Mouse (Mus musculus): ENCODE measurements around the gene Ablim1.

Gene Ablim1

GRCm38 (mm10) chr19:57340900-57341742, 26.4 kb upstream of the Ablim1 start:
- no peak for DNase-seq

GRCm38 (mm10) chr19:57339281-57339864, 24.7 kb upstream of the Ablim1 start:
- no peak for DNase-seq

GRCm38 (mm10) chr19:57335135-57335534, 20.4 kb upstream of the Ablim1 start:
- DNase-seq = no peak

GRCm38 (mm10) chr19:57333356-57333755, 18.6 kb upstream of the Ablim1 start:
- no peak for DNase-seq

- no peak for DNase-seq
Observed at GRCm38 (mm10) chr19:57331237-57331636, 16.5 kb upstream of the Ablim1 start.

GRCm38 (mm10) chr19:57330309-57330708, 15.6 kb upstream of the Ablim1 start:
- no peak for DNase-seq

- DNase-seq = peak; percentile 66
Observed at GRCm38 (mm10) chr19:57328792-57329191, 14.1 kb upstream of the Ablim1 start.

GRCm38 (mm10) chr19:57328269-57328668, 13.6 kb upstream of the Ablim1 start:
- no peak for DNase-seq

GRCm38 (mm10) chr19:57327679-57328078, 13.0 kb upstream of the Ablim1 start:
- DNase-seq = no peak

- DNase-seq = peak; percentile 84
Observed at GRCm38 (mm10) chr19:57325748-57326300, 11.1 kb upstream of the Ablim1 start.

GRCm38 (mm10) chr19:57323087-57323486, 8.4 kb upstream of the Ablim1 start:
- no peak for DNase-seq

- no peak for DNase-seq
Observed at GRCm38 (mm10) chr19:57322491-57322890, 7.8 kb upstream of the Ablim1 start.

GRCm38 (mm10) chr19:57321839-57322238, 7.1 kb upstream of the Ablim1 start:
- no peak for DNase-seq

GRCm38 (mm10) chr19:57320656-57321382, 6.1 kb upstream of the Ablim1 start:
- DNase-seq = no peak

- no peak for DNase-seq
Observed at GRCm38 (mm10) chr19:57316597-57316996, 1.9 kb upstream of the Ablim1 start.

GRCm38 (mm10) chr19:57315013-57315565, 370 bp upstream of the Ablim1 start:
- no peak for DNase-seq

GRCm38 (mm10) chr19:57313891-57314345, 801 bp downstream of the Ablim1 start:
- no peak for DNase-seq

- no peak for DNase-seq
Observed at GRCm38 (mm10) chr19:57313226-57313625, 1.5 kb downstream of the Ablim1 start.

- DNase-seq = no peak
Observed at GRCm38 (mm10) chr19:57309980-57310379, 4.7 kb downstream of the Ablim1 start.

GRCm38 (mm10) chr19:57306601-57307000, 8.1 kb downstream of the Ablim1 start:
- DNase-seq = no peak

GRCm38 (mm10) chr19:57305972-57306371, 8.7 kb downstream of the Ablim1 start:
- no peak for DNase-seq

GRCm38 (mm10) chr19:57304666-57305065, 10.1 kb downstream of the Ablim1 start:
- no peak for DNase-seq

GRCm38 (mm10) chr19:57301961-57302395, 12.7 kb downstream of the Ablim1 start:
- DNase-seq = no peak
